Mouse (Mus musculus): ENCODE data around the gene Rubcnl. TPM values are rescaled to one million over a fixed set of nuclear protein-coding genes. Genes with fewer than 3 reads are reported as not detected.

The Rubcnl gene
- polyA plus RNA-seq, 1 experiment from 2014 or later, result 0.10 TPM

- Histone ChIP-seq H3K9ac (replicated peaks) (no peak overlapping the region), H3K4me1 (no peaks in the 10 kb centered on the region), H3K36me3 (no peaks in the 10 kb centered on the region), H3K4me3 (replicated peaks) (no peak overlapping the region), H3K27ac (replicated peaks) (no peak overlapping the region), H3K4me2 (no peak overlapping the region), H3K9me3 (replicated peaks) (no peaks in the 10 kb centered on the region), H3K27me3 (replicated peaks) (no peaks in the 10 kb centered on the region)
- 2% methylated on average over 1 of the region's 1 CpGs for WGBS
- ATAC-seq (ENCODE audit: low FRiP score), result no peak
These were observed 25.3 kb upstream of the Rubcnl start for GRCm38 (mm10) chr14:74990504-74990903.

- 40% methylated on average over 3 of the region's 3 CpGs for WGBS
- Histone ChIP-seq H3K9me3 (replicated peaks) (no peaks in the 10 kb centered on the region), H3K27ac (replicated peaks) (no peak overlapping the region), H3K4me2 (no peak overlapping the region), H3K4me1 (no peaks in the 10 kb centered on the region), H3K9ac (replicated peaks) (no peak overlapping the region), H3K4me3 (replicated peaks) (no peak overlapping the region), H3K36me3 (no peaks in the 10 kb centered on the region), H3K27me3 (replicated peaks) (no peaks in the 10 kb centered on the region)
- no peak for ATAC-seq (ENCODE audit: low FRiP score)
These were observed 19.3 kb upstream of the Rubcnl start for GRCm38 (mm10) chr14:74996556-74996955.

- ATAC-seq (ENCODE audit: low FRiP score), result no peak
- no peak overlapping the region for H3K4me3 ChIP-seq (replicated peaks)
- H3K27me3 ChIP-seq (replicated peaks), result no peaks in the 10 kb centered on the region
- no peak overlapping the region for H3K9ac ChIP-seq (replicated peaks)
- no peaks in the 10 kb centered on the region for H3K36me3 ChIP-seq
- no peak overlapping the region for H3K27ac ChIP-seq (replicated peaks)
- H3K9me3 ChIP-seq (replicated peaks), result no peaks in the 10 kb centered on the region
- WGBS, result 96% methylated on average over 2 of the region's 2 CpGs
- no peaks in the 10 kb centered on the region for H3K4me1 ChIP-seq
- H3K4me2 ChIP-seq, result no peak overlapping the region
These were observed 18.8 kb upstream of the Rubcnl start for GRCm38 (mm10) chr14:74997041-74997440.

DNA sequence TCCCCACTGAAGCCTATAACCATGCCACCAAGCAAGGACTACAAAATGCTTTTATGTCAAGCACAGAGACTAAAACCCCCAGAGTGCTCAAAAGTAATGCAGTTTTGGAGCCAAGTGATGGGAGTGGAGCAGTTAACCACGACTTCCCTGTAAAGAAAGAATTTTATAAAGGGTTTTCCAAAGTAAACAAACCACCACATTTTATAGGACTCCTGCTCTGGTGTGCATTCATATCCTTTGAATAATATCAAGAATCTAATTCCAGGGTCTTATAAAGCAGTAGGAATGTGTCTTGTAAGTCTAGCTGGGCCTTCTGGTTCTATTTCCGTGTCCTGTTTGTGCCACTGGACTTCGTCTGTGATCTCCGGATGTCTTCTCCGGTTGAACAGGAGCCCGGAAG, 14.5 kb upstream of the Rubcnl start:
- Histone ChIP-seq H3K4me3 (replicated peaks) (no peak overlapping the region), H3K9ac (replicated peaks) (no peak overlapping the region), H3K36me3 (no peaks in the 10 kb centered on the region), H3K9me3 (replicated peaks) (no peaks in the 10 kb centered on the region), H3K27ac (replicated peaks) (no peak overlapping the region), H3K4me2 (no peak overlapping the region), H3K4me1 (no peaks in the 10 kb centered on the region), H3K27me3 (replicated peaks) (no peaks in the 10 kb centered on the region)
- no peak for ATAC-seq (ENCODE audit: low FRiP score)
- WGBS, result 88% methylated on average over 6 of the region's 6 CpGs

DNA sequence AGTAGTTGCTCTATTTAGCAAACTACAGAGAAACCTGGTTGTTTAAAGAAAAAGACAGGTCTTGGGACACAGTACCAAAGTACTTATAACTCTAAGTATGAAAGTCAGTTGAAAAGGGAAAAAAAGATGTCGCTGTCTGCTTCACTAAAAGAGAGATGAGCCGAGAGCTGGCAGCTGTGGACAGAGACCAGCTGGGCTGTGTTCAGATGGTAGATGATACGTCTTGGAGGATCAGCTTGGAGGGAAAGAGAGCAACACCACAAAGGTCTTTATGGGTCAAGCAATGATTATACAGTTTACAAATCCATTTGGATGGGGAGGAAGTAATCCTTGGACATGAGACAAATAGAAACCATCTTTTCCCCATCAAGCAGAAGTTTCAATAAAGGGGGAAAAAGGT, 12.5 kb upstream of the Rubcnl start:
- H3K4me2 ChIP-seq, result no peak overlapping the region
- no peak overlapping the region for H3K9ac ChIP-seq (replicated peaks)
- no peaks in the 10 kb centered on the region for H3K36me3 ChIP-seq
- H3K27ac ChIP-seq (replicated peaks), result no peak overlapping the region
- WGBS, result 77% methylated on average over 3 of the region's 3 CpGs
- H3K9me3 ChIP-seq (replicated peaks), result no peaks in the 10 kb centered on the region
- H3K4me3 ChIP-seq (replicated peaks), result no peak overlapping the region
- no peaks in the 10 kb centered on the region for H3K27me3 ChIP-seq (replicated peaks)
- no peak for ATAC-seq (ENCODE audit: low FRiP score)
- no peaks in the 10 kb centered on the region for H3K4me1 ChIP-seq

- Histone ChIP-seq H3K27me3 (replicated peaks) (no peaks in the 10 kb centered on the region), H3K9ac (replicated peaks) (no peak overlapping the region), H3K36me3 (no peaks in the 10 kb centered on the region), H3K9me3 (replicated peaks) (no peaks in the 10 kb centered on the region), H3K4me1 (no peaks in the 10 kb centered on the region), H3K4me3 (replicated peaks) (no peak overlapping the region), H3K27ac (replicated peaks) (no peak overlapping the region), H3K4me2 (no peak overlapping the region)
- no peak for ATAC-seq (ENCODE audit: low FRiP score)
- 81% methylated on average over 2 of the region's 2 CpGs for WGBS
These were observed 10.2 kb upstream of the Rubcnl start for GRCm38 (mm10) chr14:75005478-75006199.

- no peaks in the 10 kb centered on the region for H3K9me3 ChIP-seq (replicated peaks)
- H3K9ac ChIP-seq (replicated peaks), result no peak overlapping the region
- no peaks in the 10 kb centered on the region for H3K27me3 ChIP-seq (replicated peaks)
- no peak overlapping the region for H3K4me2 ChIP-seq
- H3K36me3 ChIP-seq, result no peaks in the 10 kb centered on the region
- no peak for ATAC-seq (ENCODE audit: low FRiP score)
- 69% methylated on average over 4 of the region's 4 CpGs for WGBS
- no peaks in the 10 kb centered on the region for H3K4me1 ChIP-seq
- no peak overlapping the region for H3K4me3 ChIP-seq (replicated peaks)
- H3K27ac ChIP-seq (replicated peaks), result no peak overlapping the region
These were observed 5.5 kb upstream of the Rubcnl start for GRCm38 (mm10) chr14:75010346-75010745.

- no peaks in the 10 kb centered on the region for H3K27me3 ChIP-seq (replicated peaks)
- WGBS, result 37% methylated on average over 8 of the region's 8 CpGs
- no peak overlapping the region for H3K4me2 ChIP-seq
- H3K4me3 ChIP-seq (replicated peaks), result no peak overlapping the region
- no peak for ATAC-seq (ENCODE audit: low FRiP score)
- no peaks in the 10 kb centered on the region for H3K36me3 ChIP-seq
- H3K4me1 ChIP-seq, result 0 out of 2 replicates have a peak, but pooled peaks cover 3% of the 10 kb centered on the region
- no peaks in the 10 kb centered on the region for H3K9me3 ChIP-seq (replicated peaks)
- H3K9ac ChIP-seq (replicated peaks), result no peak overlapping the region
- no peak overlapping the region for H3K27ac ChIP-seq (replicated peaks)
These were observed 4.7 kb upstream of the Rubcnl start for GRCm38 (mm10) chr14:75010986-75011655.

- WGBS, result 82% methylated on average over 9 of the region's 9 CpGs
- Histone ChIP-seq H3K36me3 (no peaks in the 10 kb centered on the region), H3K4me2 (peak overlapping the region; percentile 98), H3K9me3 (replicated peaks) (no peaks in the 10 kb centered on the region), H3K27me3 (replicated peaks) (peaks cover 8% of the 10 kb centered on the region; the same call in 1 of the 2 replicates), H3K9ac (replicated peaks) (no peak overlapping the region), H3K4me1 (peaks cover 9% of the 10 kb centered on the region; the same call in 1 of the 2 replicates), H3K27ac (replicated peaks) (no peak overlapping the region), H3K4me3 (replicated peaks) (peak overlapping the region; percentile 49)
- ATAC-seq (ENCODE audit: low FRiP score), result no peak
These were observed 841 bp downstream of the Rubcnl start for GRCm38 (mm10) chr14:75016715-75017020.

DNA sequence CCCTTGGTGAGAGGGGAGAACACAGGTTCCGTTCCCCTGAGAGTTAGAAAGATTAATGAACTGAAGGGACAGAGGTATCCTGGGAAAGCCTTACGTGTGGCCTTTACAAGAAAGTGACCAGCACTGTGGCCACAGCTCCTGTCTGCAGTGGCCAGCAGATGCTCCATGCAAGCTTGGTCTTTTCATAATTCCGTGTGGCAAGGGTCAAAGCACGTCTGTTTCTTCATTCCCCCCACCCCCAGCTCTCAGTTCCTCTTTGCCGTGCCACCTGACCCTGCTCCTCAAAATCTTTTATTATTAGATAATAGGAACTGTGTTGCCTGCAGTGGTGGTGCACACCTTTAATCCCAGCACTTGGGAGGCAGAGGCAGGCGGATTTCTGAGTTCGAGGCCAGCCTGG, 1.4 kb downstream of the Rubcnl start:
- WGBS, result 92% methylated on average over 7 of the region's 7 CpGs
- H3K27ac ChIP-seq (replicated peaks), result no peak overlapping the region
- ATAC-seq (ENCODE audit: low FRiP score), result no peak
- peaks cover 9% of the 10 kb centered on the region; the same call in 1 of the 2 replicates for H3K4me1 ChIP-seq
- no peaks in the 10 kb centered on the region for H3K9me3 ChIP-seq (replicated peaks)
- no peaks in the 10 kb centered on the region for H3K36me3 ChIP-seq
- H3K27me3 ChIP-seq (replicated peaks), result peaks cover 8% of the 10 kb centered on the region; the same call in 1 of the 2 replicates
- no peak overlapping the region for H3K4me2 ChIP-seq
- no peak overlapping the region for H3K4me3 ChIP-seq (replicated peaks)
- no peak overlapping the region for H3K9ac ChIP-seq (replicated peaks)

- no peak overlapping the region for H3K4me2 ChIP-seq
- H3K9me3 ChIP-seq (replicated peaks), result no peaks in the 10 kb centered on the region
- H3K36me3 ChIP-seq, result no peaks in the 10 kb centered on the region
- H3K27me3 ChIP-seq (replicated peaks), result peaks cover 8% of the 10 kb centered on the region; the same call in 1 of the 2 replicates
- H3K27ac ChIP-seq (replicated peaks), result no peak overlapping the region
- 91% methylated on average over 18 of the region's 18 CpGs for WGBS
- ATAC-seq (ENCODE audit: low FRiP score), result no peak
- H3K4me3 ChIP-seq (replicated peaks), result no peak overlapping the region
- H3K9ac ChIP-seq (replicated peaks), result no peak overlapping the region
- peaks cover 9% of the 10 kb centered on the region; the same call in 1 of the 2 replicates for H3K4me1 ChIP-seq
These were observed 2.3 kb downstream of the Rubcnl start for GRCm38 (mm10) chr14:75017877-75018825.

All from neural tube, embryonic 15.5 days (tissue).